Mouse (Mus musculus): ENCODE measurements around the gene Dnah8. TPM values are rescaled to one million over a fixed set of nuclear protein-coding genes. Genes with fewer than 3 reads are reported as not detected.

Dnah8 gene
- total and polyA plus RNA-seq, 3 experiments, result 15.4 to 143 (median 19.5) TPM

- Histone ChIP-seq H3K36me3 (ENCODE audit: control insufficient read depth in 1 of 2, insufficient read depth in 2 of 2, low read length in 2 of 2) (peaks cover 0 to 43% of the 10 kb centered on the region in 2 experiments; a peak in 2 of 4 replicates), H3K9me3 (replicated peaks; ENCODE audit: insufficient read depth, low read length) (no peaks in the 10 kb centered on the region), H3K27ac (ENCODE audit: control insufficient read depth, low read depth, low read length) (peak overlapping the region; percentile 93), H3K4me1 (ENCODE audit: control insufficient read depth in 1 of 2, insufficient read depth in 2 of 2, low read length in 2 of 2) (peaks cover 37 to 39% of the 10 kb centered on the region in 2 experiments), H3K4me3 (ENCODE audit: control insufficient read depth in 1 of 2, insufficient read depth in 1 of 2, low read depth in 2 of 2, low read length in 2 of 2) (peak overlapping the region in 1 of 2 experiments; percentile 62; a peak in 2 of 4 replicates), H3K27me3 (ENCODE audit: control insufficient read depth in 1 of 2, insufficient read depth in 2 of 2, low read length in 2 of 2) (no peaks in the 10 kb centered on the region), H3K9ac (ENCODE audit: control insufficient read depth, low read depth, low read length, poor library complexity, severe bottlenecking) (peak overlapping the region; percentile 44), H3K79me2 (ENCODE audit: control insufficient read depth, insufficient read depth, low read length, poor library complexity) (peaks cover 26% of the 10 kb centered on the region)
- TF ChIP-seq GATA1 (IDR thresholded peaks at IDR 0.05; ENCODE audit: low read depth, low read length) (peak; percentile 99), MYB (IDR thresholded peaks at IDR 0.05; ENCODE audit: low read depth, low read length) (no peak), TAL1 (IDR thresholded peaks at IDR 0.05; ENCODE audit: low read length) (peak; percentile 94), CHD1 (IDR thresholded peaks at IDR 0.05; ENCODE audit: low read depth, low read length) (no peak)
- peak; percentile 88 for DNase-seq (ENCODE audit: low read depth, low spot score)
Observed at GRCm38 (mm10) chr17:30613350-30613749, 10.8 kb upstream of the Dnah8 start.

GRCm38 (mm10) chr17:30616203-30616602, 8.0 kb upstream of the Dnah8 start:
- H3K36me3 ChIP-seq (ENCODE audit: control insufficient read depth in 1 of 2, insufficient read depth in 2 of 2, low read length in 2 of 2), result peaks cover 0 to 38% of the 10 kb centered on the region in 2 experiments; a peak in 2 of 4 replicates
- no peaks in the 10 kb centered on the region for H3K9me3 ChIP-seq (replicated peaks; ENCODE audit: insufficient read depth, low read length)
- H3K27me3 ChIP-seq (ENCODE audit: control insufficient read depth in 1 of 2, insufficient read depth in 2 of 2, low read length in 2 of 2), result no peaks in the 10 kb centered on the region
- peak; percentile 99 for TF ChIP-seq GATA1 (IDR thresholded peaks at IDR 0.05; ENCODE audit: low read depth, low read length)
- no peak for TF ChIP-seq SMC3 (IDR thresholded peaks at IDR 0.05; ENCODE audit: low read depth, low read length)
- peak; percentile 94 for TF ChIP-seq TAL1 (IDR thresholded peaks at IDR 0.05; ENCODE audit: low read length)
- H3K79me2 ChIP-seq (ENCODE audit: control insufficient read depth, insufficient read depth, low read length, poor library complexity), result peaks cover 12% of the 10 kb centered on the region
- H3K4me1 ChIP-seq (ENCODE audit: control insufficient read depth in 1 of 2, insufficient read depth in 2 of 2, low read length in 2 of 2), result peaks cover 27 to 33% of the 10 kb centered on the region in 2 experiments
- DNase-seq (ENCODE audit: low read depth, low spot score), result peak; percentile 87
- no peak overlapping the region for H3K9ac ChIP-seq (ENCODE audit: control insufficient read depth, low read depth, low read length, poor library complexity, severe bottlenecking)
- H3K27ac ChIP-seq (ENCODE audit: control insufficient read depth, low read depth, low read length), result peak overlapping the region; percentile 63
- H3K4me3 ChIP-seq (ENCODE audit: control insufficient read depth in 1 of 2, insufficient read depth in 1 of 2, low read depth in 2 of 2, low read length in 2 of 2), result no peak overlapping the region

- no peak for TF ChIP-seq ELF1 (IDR thresholded peaks at IDR 0.05; ENCODE audit: low read depth, low read length)
- TF ChIP-seq ZMIZ1 (IDR thresholded peaks at IDR 0.05; ENCODE audit: low read depth, low read length), result no peak
- no peak for TF ChIP-seq USF2 (IDR thresholded peaks at IDR 0.05; ENCODE audit: borderline replicate concordance in 1 of 2, insufficient read depth in 1 of 2, low read depth in 1 of 2, low read length in 2 of 2)
- H3K79me2 ChIP-seq (ENCODE audit: control insufficient read depth, insufficient read depth, low read length, poor library complexity), result no peaks in the 10 kb centered on the region
- DNase-seq (ENCODE audit: low read depth, low spot score), result no peak
- no peak overlapping the region for H3K9ac ChIP-seq (ENCODE audit: control insufficient read depth, low read depth, low read length, poor library complexity, severe bottlenecking)
- no peaks in the 10 kb centered on the region for H3K27me3 ChIP-seq (ENCODE audit: control insufficient read depth in 1 of 2, insufficient read depth in 2 of 2, low read length in 2 of 2)
- H3K27ac ChIP-seq (ENCODE audit: control insufficient read depth, low read depth, low read length), result no peak overlapping the region
- H3K4me3 ChIP-seq (ENCODE audit: control insufficient read depth in 1 of 2, insufficient read depth in 1 of 2, low read depth in 2 of 2, low read length in 2 of 2), result no peak overlapping the region
- H3K4me1 ChIP-seq (ENCODE audit: control insufficient read depth in 1 of 2, insufficient read depth in 2 of 2, low read length in 2 of 2), result peaks cover 27 to 29% of the 10 kb centered on the region in 2 experiments
- no peaks in the 10 kb centered on the region for H3K9me3 ChIP-seq (replicated peaks; ENCODE audit: insufficient read depth, low read length)
- H3K36me3 ChIP-seq (ENCODE audit: control insufficient read depth in 1 of 2, insufficient read depth in 2 of 2, low read length in 2 of 2), result peaks cover 0 to 33% of the 10 kb centered on the region in 2 experiments; a peak in 2 of 4 replicates
Observed at GRCm38 (mm10) chr17:30618136-30618891, 5.8 kb upstream of the Dnah8 start.

Data from MEL (cell line).